Mouse (Mus musculus): ENCODE data around the gene Gdpgp1.

DNA sequence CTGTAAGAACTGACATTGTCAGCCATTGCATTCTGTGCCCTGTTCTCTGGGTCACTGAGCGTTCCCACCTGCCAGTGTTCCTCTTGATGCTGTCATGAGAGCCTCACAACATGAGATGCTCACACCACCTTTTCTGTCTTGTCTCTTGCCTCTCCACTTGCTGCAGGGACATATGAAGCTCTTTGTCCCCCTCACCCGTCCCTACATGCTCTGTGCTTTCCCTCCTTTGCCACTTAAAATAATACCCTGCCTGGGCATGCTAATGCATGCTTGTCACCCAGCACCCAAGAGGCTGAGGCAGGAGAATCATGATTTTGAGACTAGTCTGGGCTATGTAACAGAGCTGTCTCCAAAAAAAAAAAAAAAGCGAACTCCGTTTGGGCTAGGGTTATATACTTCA lies 21.7 kb upstream of the Gdpgp1 start:
- no peak for TF ChIP-seq CTCF (IDR thresholded peaks at IDR 0.05; ENCODE audit: insufficient read depth, low read depth, low read length)
- TF ChIP-seq POLR2A (IDR thresholded peaks at IDR 0.05; ENCODE audit: insufficient read depth, low read depth, low read length): no peak
